Mouse (Mus musculus) lung, postnatal 0 days (tissue): Measurements from ENCODE around the gene Cops8.

Source experiments
- CTCF ChIP-seq: IDR thresholded peaks from 2 replicates; pipeline ENCODE4 v1.5.1; 2016; ENCODE audit warnings: antibody characterized with exemption, mild to moderate bottlenecking
- EP300 ChIP-seq: IDR thresholded peaks from 2 replicates; pipeline ENCODE4 v1.6.1; 2016; ENCODE audit warnings: antibody characterized with exemption, mild to moderate bottlenecking, control low read depth

DNA sequence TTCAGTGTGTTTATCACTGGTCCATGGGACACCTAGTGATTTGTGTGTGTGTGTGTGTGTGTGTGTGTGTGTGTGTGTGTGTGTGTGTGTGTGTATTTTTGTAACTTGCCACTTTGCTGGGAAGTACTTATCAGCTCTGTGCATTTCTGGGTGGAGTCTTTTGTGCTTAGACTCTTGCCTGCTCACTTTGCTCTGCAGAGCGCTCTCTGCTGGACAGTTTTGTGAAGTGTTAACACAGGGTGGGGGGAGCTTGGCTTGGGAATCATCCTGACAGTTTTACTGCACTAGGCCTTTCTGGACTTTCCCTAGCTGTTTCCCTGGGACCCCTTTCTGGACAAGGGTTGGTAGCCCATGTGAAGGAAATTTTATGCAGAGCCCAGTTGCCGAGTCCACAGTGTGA lies 12.0 kb upstream of the Cops8 start:
- TF ChIP-seq CTCF (peak; percentile 74), EP300 (no peak)
